Mouse (Mus musculus): Measurements from ENCODE around the gene 4930455H04Rik. TPM values are rescaled to one million over a fixed set of nuclear protein-coding genes. Genes with fewer than 3 reads are reported as not detected.
A peak's percentile ranks its signal among the peaks of the same experiment; 100 is the strongest.

4930455H04Rik gene
- total RNA-seq, 2 experiments from 2014 or later, result not detected

GRCm38 (mm10) chr3:116951489-116951888, 16.6 kb upstream of the 4930455H04Rik start:
- H3K27ac ChIP-seq, result no peak overlapping the region
- H3K4me3 ChIP-seq, result no peak overlapping the region
- DNase-seq (ENCODE audit: extremely low spot score in 1 of 2, low spot score in 2 of 2), result no peak
- intact Hi-C loops (cut with DNase I), result no loop called here
- no peak for TF ChIP-seq CTCF (IDR thresholded peaks at IDR 0.05)

DNA sequence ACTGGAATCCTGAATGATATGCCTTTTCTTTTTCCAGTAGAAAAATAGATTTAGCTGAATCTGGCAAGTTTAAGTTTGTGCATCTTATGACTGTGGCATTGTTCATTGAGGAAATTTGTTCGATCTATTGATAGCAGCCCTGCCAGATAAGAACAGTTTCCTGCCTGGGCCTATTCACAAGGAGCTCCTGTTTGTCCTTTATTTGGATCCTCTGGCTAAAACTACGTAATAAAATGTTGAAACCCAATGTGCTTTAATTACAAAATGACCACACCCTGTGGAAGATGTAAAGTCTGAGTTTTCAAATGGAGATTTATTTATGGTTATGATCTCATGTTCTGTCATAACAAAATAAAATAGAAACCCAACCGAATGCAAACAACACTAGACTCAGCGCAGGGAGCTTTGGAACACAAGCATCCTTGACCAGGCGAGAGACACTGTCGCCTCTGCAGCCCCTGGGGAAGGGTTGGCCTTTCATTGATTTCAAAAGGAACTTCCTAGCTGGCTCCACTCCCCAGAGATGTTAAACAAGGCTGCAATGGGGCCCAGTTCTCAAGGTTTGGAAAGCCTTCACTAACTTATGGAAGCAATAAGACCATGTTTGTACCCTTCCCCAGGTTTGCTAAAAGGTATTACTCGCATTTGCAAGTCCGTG, 15.7 kb upstream of the 4930455H04Rik start:
- DNase-seq (ENCODE audit: extremely low spot score in 1 of 2, low spot score in 2 of 2), result no peak
- intact Hi-C loops (cut with DNase I), result no loop called here
- peak overlapping the region; percentile 63 for H3K27ac ChIP-seq
- no peak for TF ChIP-seq CTCF (IDR thresholded peaks at IDR 0.05)
- H3K4me3 ChIP-seq, result no peak overlapping the region

GRCm38 (mm10) chr3:116953366-116953765, 14.7 kb upstream of the 4930455H04Rik start:
- no peak for DNase-seq (ENCODE audit: extremely low spot score in 1 of 2, low spot score in 2 of 2)
- TF ChIP-seq CTCF (IDR thresholded peaks at IDR 0.05), result no peak
- Histone ChIP-seq H3K27ac (no peak overlapping the region; the same call in 1 of the 2 replicates), H3K4me3 (no peak overlapping the region)
- intact Hi-C loops (cut with DNase I), result no loop called here

DNA sequence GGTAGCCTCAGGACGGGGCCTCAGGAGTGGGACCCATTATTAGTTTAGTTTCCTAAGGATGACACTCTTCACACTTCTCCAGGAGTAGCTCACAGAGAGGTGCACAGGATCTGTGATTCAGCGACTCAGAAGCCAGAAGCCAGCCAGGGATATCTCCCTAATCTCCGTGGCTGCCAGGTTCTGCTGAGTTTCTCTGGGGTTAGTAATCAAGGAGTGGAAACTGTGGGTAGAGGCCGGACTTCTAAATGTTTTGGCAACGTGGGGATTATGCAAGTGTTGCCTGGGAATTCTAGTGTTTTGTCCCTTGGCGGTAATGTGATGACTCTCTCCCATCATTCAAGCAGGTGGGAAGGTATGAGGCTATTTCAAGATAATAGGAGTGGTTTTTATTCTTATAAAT, 13.0 kb upstream of the 4930455H04Rik start:
- H3K27ac ChIP-seq, result peak overlapping the region; percentile 48; the same call in 1 of the 2 replicates
- no peak for TF ChIP-seq CTCF (IDR thresholded peaks at IDR 0.05)
- H3K4me3 ChIP-seq, result no peak overlapping the region
- no peak for DNase-seq (ENCODE audit: extremely low spot score in 1 of 2, low spot score in 2 of 2)
- intact Hi-C loops (cut with DNase I), result no loop called here

GRCm38 (mm10) chr3:116960414-116960813, 7.7 kb upstream of the 4930455H04Rik start:
- no peak overlapping the region for H3K4me3 ChIP-seq
- TF ChIP-seq CTCF (IDR thresholded peaks at IDR 0.05), result no peak
- DNase-seq (ENCODE audit: extremely low spot score in 1 of 2, low spot score in 2 of 2), result no peak
- intact Hi-C loops (cut with DNase I), result no loop called here
- no peak overlapping the region for H3K27ac ChIP-seq

GRCm38 (mm10) chr3:116961354-116962142, 6.5 kb upstream of the 4930455H04Rik start:
- Histone ChIP-seq H3K4me3 (no peak overlapping the region), H3K27ac (no peak overlapping the region)
- TF ChIP-seq CTCF (IDR thresholded peaks at IDR 0.05), result no peak
- no peak for DNase-seq (ENCODE audit: extremely low spot score in 1 of 2, low spot score in 2 of 2)
- intact Hi-C loops (cut with DNase I), result no loop called here

DNA sequence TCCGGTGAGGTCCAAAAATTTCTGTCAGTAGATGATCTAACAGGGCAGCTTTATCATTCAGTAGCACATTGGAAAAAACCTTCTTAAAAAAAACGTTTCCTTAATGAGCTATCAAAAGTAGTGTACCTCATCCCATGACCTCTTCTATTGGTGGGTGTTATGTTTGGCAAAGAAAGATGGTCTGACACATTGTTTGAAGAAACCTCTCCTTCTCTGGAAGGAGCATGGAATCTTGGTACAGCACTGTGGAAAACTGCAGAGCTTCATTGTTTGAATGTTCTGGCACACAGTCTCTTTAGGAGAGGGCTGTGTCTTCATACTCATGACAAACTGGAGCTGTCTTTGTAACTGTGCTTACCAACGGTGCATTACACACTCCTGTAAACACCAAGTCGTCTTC, 4.9 kb upstream of the 4930455H04Rik start:
- H3K27ac ChIP-seq, result no peak overlapping the region
- intact Hi-C loops (cut with DNase I), result no loop called here
- H3K4me3 ChIP-seq, result no peak overlapping the region
- TF ChIP-seq CTCF (IDR thresholded peaks at IDR 0.05), result no peak
- DNase-seq (ENCODE audit: extremely low spot score in 1 of 2, low spot score in 2 of 2), result no peak

DNA sequence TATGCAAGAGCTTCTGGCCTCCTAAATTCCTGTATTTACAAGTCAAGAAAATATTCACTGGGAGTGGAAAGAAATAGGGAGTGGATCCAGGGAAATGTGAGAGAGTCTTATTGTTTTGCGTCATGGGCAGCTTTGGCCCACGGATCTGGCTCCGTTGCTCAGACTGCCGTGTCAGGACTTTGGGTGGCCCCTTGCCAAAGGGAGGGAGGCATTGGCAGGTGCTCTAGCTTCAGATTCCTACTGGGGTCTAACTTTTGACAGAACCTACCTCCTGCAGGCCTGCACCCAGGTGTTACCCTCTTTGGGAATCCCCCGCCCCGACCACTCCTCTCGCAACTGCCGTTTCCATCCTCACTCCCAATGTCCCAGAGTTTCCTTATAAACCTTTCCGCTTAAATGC, 3.6 kb upstream of the 4930455H04Rik start:
- no peak for DNase-seq (ENCODE audit: extremely low spot score in 1 of 2, low spot score in 2 of 2)
- intact Hi-C loops (cut with DNase I), result no loop called here
- no peak for TF ChIP-seq CTCF (IDR thresholded peaks at IDR 0.05)
- Histone ChIP-seq H3K27ac (peak overlapping the region; percentile 70), H3K4me3 (peak overlapping the region; percentile 18; the same call in 1 of the 2 replicates)

DNA sequence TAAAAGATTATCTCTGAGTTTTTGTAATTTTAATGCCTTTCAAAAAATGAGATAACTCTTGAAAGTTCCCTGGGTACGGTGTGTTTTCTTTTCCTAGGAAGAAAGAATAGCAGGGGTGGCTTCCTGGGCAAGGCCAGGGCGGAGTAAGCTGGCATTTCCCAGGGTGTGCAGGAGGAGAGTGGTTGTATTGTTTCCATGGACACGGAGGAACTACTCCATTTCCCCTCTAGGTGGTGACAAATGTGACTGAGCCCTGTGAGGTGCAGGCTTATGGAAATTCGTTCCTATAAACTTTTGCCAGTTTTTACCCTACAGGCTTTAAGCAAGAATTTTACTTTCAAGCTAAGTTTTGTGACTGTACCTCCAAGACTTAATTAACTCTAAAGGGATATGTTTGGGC, 1.8 kb upstream of the 4930455H04Rik start:
- peak overlapping the region; percentile 58 for H3K4me3 ChIP-seq
- peak; percentile 53 to 57 for DNase-seq (ENCODE audit: extremely low spot score in 1 of 2, low spot score in 2 of 2)
- intact Hi-C loops (cut with DNase I), result loop anchor here (5.0 kb wide), 2 partner anchors 59 to 96 kb away; no protein-coding TSS in a partner anchor
- H3K27ac ChIP-seq, result peak overlapping the region; percentile 92
- peak; percentile 71 for TF ChIP-seq CTCF (IDR thresholded peaks at IDR 0.05)

- intact Hi-C loops (cut with DNase I), result loop anchor here (5.0 kb wide), 2 partner anchors 59 to 96 kb away; no protein-coding TSS in a partner anchor
- DNase-seq (ENCODE audit: extremely low spot score in 1 of 2, low spot score in 2 of 2), result no peak
- peak overlapping the region; percentile 92 for H3K27ac ChIP-seq
- TF ChIP-seq CTCF (IDR thresholded peaks at IDR 0.05), result no peak
- peak overlapping the region; percentile 58 for H3K4me3 ChIP-seq
Observed at GRCm38 (mm10) chr3:116966800-116967199, 1.3 kb upstream of the 4930455H04Rik start.

- H3K27ac ChIP-seq, result peak overlapping the region; percentile 92
Observed at GRCm38 (mm10) chr3:116967436-116967835, 631 bp upstream of the 4930455H04Rik start.

GRCm38 (mm10) chr3:116968540-116968997, 502 bp downstream of the 4930455H04Rik start, which contains the start of gene Palmd:
Gene Palmd (minus strand): TSS chr3:116968987.
- Histone ChIP-seq H3K4me3 (peak within 1 kb of the TSS; percentile 58), H3K27ac (peak within 1 kb of the TSS; percentile 92)
- peak; percentile 45 to 61 for DNase-seq (ENCODE audit: extremely low spot score in 1 of 2, low spot score in 2 of 2)
- TF ChIP-seq CTCF (IDR thresholded peaks at IDR 0.05), result no peak
- intact Hi-C loops (cut with DNase I), result loop anchor here (1.0 to 5.0 kb wide), 3 partner anchors 17 to 94 kb away; no protein-coding TSS in a partner anchor

More at GRCm38 (mm10) chr3:116967436-116967835, 631 bp upstream of the 4930455H04Rik start:
- H3K4me3 ChIP-seq, result peak overlapping the region; percentile 58
- TF ChIP-seq CTCF (IDR thresholded peaks at IDR 0.05), result no peak
- no peak for DNase-seq (ENCODE audit: extremely low spot score in 1 of 2, low spot score in 2 of 2)
- intact Hi-C loops (cut with DNase I), result loop anchor here (5.0 kb wide), 2 partner anchors 60 to 95 kb away; no protein-coding TSS in a partner anchor

Measured in left cerebral cortex, adult 2 months (tissue).